ENCODE assay signal across 12 mouse cellular contexts in the genomic region with DNA sequence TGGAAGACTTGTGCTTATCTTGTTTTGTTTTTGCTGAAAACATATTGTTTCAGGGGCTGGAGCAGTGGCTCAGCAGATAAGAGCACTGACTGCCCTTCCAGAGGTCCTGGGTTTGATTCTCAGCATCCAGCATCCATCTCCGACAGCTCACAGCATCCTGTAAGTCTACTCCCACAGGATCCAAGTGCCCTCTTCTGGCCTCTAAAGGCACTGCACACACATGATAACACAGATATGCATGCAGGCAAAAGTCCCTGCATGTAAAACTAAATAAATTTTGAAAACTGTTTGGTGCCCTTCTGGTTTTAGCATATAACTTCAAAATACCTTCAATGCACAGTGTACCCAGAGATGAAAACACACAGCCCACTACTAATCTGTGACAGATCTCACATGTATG. TPM values are rescaled to one million over a fixed set of nuclear protein-coding genes. Genes with fewer than 3 reads are reported as not detected.
DNase-seq lines count a peak whose midpoint lies in the region; ATAC-seq and TF ChIP-seq lines count a peak whose summit lies in the region.
"Had no signal": no experiment of that assay in that cellular context is flagged by ENCODE, and none has a peak within 500 bp of the region (broad histone marks: within the 10 kb centered on the region; RNA-seq: fewer than 3 reads in every experiment).

No protein-coding gene starts in this region.

- no peak overlapping the region for H3K27ac ChIP-seq in forebrain, postnatal 0 days (ENCODE audit: low read depth, low read length)
- H3K27ac ChIP-seq in forebrain, embryonic 15.5 days (replicated peaks): no peak overlapping the region
- no peak overlapping the region for H3K27ac ChIP-seq in liver, embryonic 14.5 days
- H3K27ac ChIP-seq in liver, embryonic 11.5 days (ENCODE audit: low read depth, low read length): no peak overlapping the region

- H3K36me3 ChIP-seq in forebrain, postnatal 0 days (ENCODE audit: insufficient read depth): peaks cover 82% of the 10 kb centered on the region
- peaks cover 88% of the 10 kb centered on the region for H3K36me3 ChIP-seq in forebrain, embryonic 15.5 days
- H3K36me3 ChIP-seq in liver, embryonic 14.5 days (replicated peaks; ENCODE audit: control insufficient read depth, insufficient read depth, low read depth): peaks cover 39% of the 10 kb centered on the region
- H3K36me3 ChIP-seq in liver, embryonic 11.5 days (ENCODE audit: control insufficient read depth, insufficient read depth, low read length): peaks cover 46% of the 10 kb centered on the region
- peaks cover 97% of the 10 kb centered on the region for H3K36me3 ChIP-seq in E14TG2a.4 (ENCODE audit: insufficient read depth, low read length)

- H3K27me3 ChIP-seq in forebrain, postnatal 0 days (ENCODE audit: insufficient read depth, low read length): no peaks in the 10 kb centered on the region
- H3K27me3 ChIP-seq in forebrain, embryonic 15.5 days: no peaks in the 10 kb centered on the region
- H3K27me3 ChIP-seq in liver, embryonic 14.5 days (ENCODE audit: control insufficient read depth, insufficient read depth, low read length): no peaks in the 10 kb centered on the region
- no peaks in the 10 kb centered on the region for H3K27me3 ChIP-seq in liver, embryonic 11.5 days (replicated peaks; ENCODE audit: control insufficient read depth, insufficient read depth, low read length)
- no peaks in the 10 kb centered on the region for H3K27me3 ChIP-seq in E14TG2a.4 (ENCODE audit: insufficient read depth, low read length)

- no peak for ATAC-seq in forebrain, postnatal 0 days
- no peak for ATAC-seq in forebrain, embryonic 15.5 days (replicated peaks)
- ATAC-seq in liver, embryonic 14.5 days (ENCODE audit: insufficient read depth): no peak
- ATAC-seq in liver, embryonic 11.5 days (replicated peaks; ENCODE audit: low FRiP score): no peak
- ATAC-seq in erythroid progenitor cell, adult 5-6 weeks (replicated peaks; ENCODE audit: low FRiP score, poor library complexity, severe bottlenecking): peak; percentile 74

- no peak for DNase-seq in forebrain, postnatal 0 days
- no peak for DNase-seq in liver, embryonic 14.5 days (ENCODE audit: low read depth in 3 of 3, low spot score in 3 of 3)
- DNase-seq in liver, embryonic 11.5 days (ENCODE audit: low spot score): no peak
- DNase-seq in layer of hippocampus, adult 18-20 months (ENCODE audit: low spot score in 2 of 2): no peak
- DNase-seq in heart, adult 18-20 months: no peak
- DNase-seq: adrenal gland, postnatal 10 days; cerebellum, adult 9-10 months; gastrocnemius, postnatal 14 days had no signal

- H3K9ac ChIP-seq in forebrain, postnatal 0 days: no peak overlapping the region
- H3K9ac ChIP-seq in forebrain, embryonic 15.5 days (replicated peaks): no peak overlapping the region
- H3K9ac ChIP-seq in liver, embryonic 14.5 days (replicated peaks): no peak overlapping the region
- no peak overlapping the region for H3K9ac ChIP-seq in liver, embryonic 11.5 days (ENCODE audit: low read depth, low read length)

- peak; percentile 47 for TF ChIP-seq CTCF in forebrain, postnatal 0 days (IDR thresholded peaks at IDR 0.05; ENCODE audit: low read depth)
- peak; percentile 77 for TF ChIP-seq CTCF in liver, embryonic 14.5 days (IDR thresholded peaks at IDR 0.05; ENCODE audit: low read depth)
- TF ChIP-seq CTCF in E14TG2a.4 (conservative IDR thresholded peaks at IDR 0.05; ENCODE audit: low read length): peak; percentile 72

- no peaks in the 10 kb centered on the region for H3K4me1 ChIP-seq in forebrain, postnatal 0 days (ENCODE audit: insufficient read depth)
- no peaks in the 10 kb centered on the region for H3K4me1 ChIP-seq in forebrain, embryonic 15.5 days
- no peaks in the 10 kb centered on the region for H3K4me1 ChIP-seq in liver, embryonic 14.5 days (replicated peaks; ENCODE audit: control insufficient read depth in 2 of 2, insufficient read depth in 2 of 2, low read length in 1 of 2)
- H3K4me1 ChIP-seq in liver, embryonic 11.5 days (replicated peaks; ENCODE audit: control insufficient read depth, insufficient read depth, low read length): no peaks in the 10 kb centered on the region
- H3K4me1 ChIP-seq in E14TG2a.4 (replicated peaks; ENCODE audit: low read depth, low read length): peaks cover 27% of the 10 kb centered on the region

- H3K9me3 ChIP-seq in forebrain, postnatal 0 days (ENCODE audit: low read length): no peaks in the 10 kb centered on the region
- H3K9me3 ChIP-seq in forebrain, embryonic 15.5 days: no peaks in the 10 kb centered on the region
- H3K9me3 ChIP-seq in liver, embryonic 14.5 days (ENCODE audit: control insufficient read depth, low read length): no peaks in the 10 kb centered on the region
- H3K9me3 ChIP-seq in liver, embryonic 11.5 days (ENCODE audit: control insufficient read depth, low read length): no peaks in the 10 kb centered on the region
- no peaks in the 10 kb centered on the region for H3K9me3 ChIP-seq in E14TG2a.4 (ENCODE audit: low read length)

- no peak overlapping the region for H3K4me2 ChIP-seq in forebrain, postnatal 0 days (ENCODE audit: low read depth)
- H3K4me2 ChIP-seq in forebrain, embryonic 15.5 days (replicated peaks): no peak overlapping the region
- H3K4me2 ChIP-seq in liver, embryonic 14.5 days (ENCODE audit: low read depth): no peak overlapping the region
- H3K4me2 ChIP-seq in liver, embryonic 11.5 days: no peak overlapping the region

- 87% methylated on average over 1 of the region's 1 CpGs for WGBS in forebrain, postnatal 0 days
- WGBS in forebrain, embryonic 15.5 days: 91% methylated on average over 1 of the region's 1 CpGs
- WGBS in liver, embryonic 14.5 days (ENCODE audit: insufficient replicate concordance): 91% methylated on average over 1 of the region's 1 CpGs
- 90% methylated on average over 1 of the region's 1 CpGs for WGBS in liver, embryonic 11.5 days

- H3K4me3 ChIP-seq in forebrain, postnatal 0 days (ENCODE audit: low read depth, low read length): no peak overlapping the region
- H3K4me3 ChIP-seq in forebrain, embryonic 15.5 days: no peak overlapping the region
- no peak overlapping the region for H3K4me3 ChIP-seq in liver, embryonic 14.5 days (ENCODE audit: insufficient read depth in 1 of 2, low read depth in 2 of 2, low read length in 2 of 2)
- no peak overlapping the region for H3K4me3 ChIP-seq in liver, embryonic 11.5 days (ENCODE audit: low read depth, low read length)
- no peak overlapping the region for H3K4me3 ChIP-seq in E14TG2a.4 (replicated peaks; ENCODE audit: low read length)

- TF ChIP-seq EP300 in liver, embryonic 14.5 days (IDR thresholded peaks at IDR 0.05; ENCODE audit: low read depth): no peak

RNA-seq across cellular contexts. Expression of a gene that starts 15.3 kb away (rescaled TPM):
- 75.7 and 80.4 TPM in 2 replicates for total RNA-seq in forebrain, postnatal 0 days (2014; rRNA removed)
- 80.5 and 83.8 TPM in 2 replicates for polyA plus RNA-seq in forebrain, postnatal 0 days (2015; fragmentation: Nextera tagmentation; extraction: Ambion mirVana)
- polyA plus RNA-seq in forebrain, embryonic 15.5 days (2015; fragmentation: Nextera tagmentation; extraction: Ambion mirVana): 90.9 and 94.3 TPM in 2 replicates
- 12.8 and 21.9 TPM in 2 replicates for polyA plus RNA-seq in liver, embryonic 14.5 days (2012; rRNA removed)
- 46.8 and 47.1 TPM in 2 replicates for polyA plus RNA-seq in liver, embryonic 14.5 days (2014; fragmentation: Nextera tagmentation; extraction: Ambion mirVana)
- 93.1 and 97.2 TPM in 2 replicates for polyA plus RNA-seq in liver, embryonic 11.5 days (2014; fragmentation: Nextera tagmentation; extraction: Ambion mirVana)
- total RNA-seq in erythroid progenitor cell, adult 5-6 weeks (2015; ENCODE audit: low replicate concordance): 64.9 and 86.4 TPM in 2 replicates
- total RNA-seq in erythroid progenitor cell, adult 5-6 weeks (2017; ENCODE audit: low replicate concordance): 32.5 and 45.2 TPM in 2 replicates
- 10 to 100 TPM; 33.8 to 33.9 TPM for total RNA-seq in layer of hippocampus, adult 18-20 months (2021)
- total RNA-seq in heart, adult 18-20 months (2021): 10 to 100 TPM; 25.1 to 28.1 TPM

RNA-seq across cellular contexts. Expression of a gene that starts 27.1 kb away (rescaled TPM):
- not detected in 2 replicates for total RNA-seq in forebrain, postnatal 0 days (2014; rRNA removed)
- polyA plus RNA-seq in forebrain, postnatal 0 days (2015; fragmentation: Nextera tagmentation; extraction: Ambion mirVana): 0.98 TPM in 1 of 2 replicates, not detected in the other
- polyA plus RNA-seq in forebrain, embryonic 15.5 days (2015; fragmentation: Nextera tagmentation; extraction: Ambion mirVana): not detected in 2 replicates
- polyA plus RNA-seq in liver, embryonic 14.5 days (2012; rRNA removed): not detected in 2 replicates
- polyA plus RNA-seq in liver, embryonic 14.5 days (2014; fragmentation: Nextera tagmentation; extraction: Ambion mirVana): not detected in 2 replicates
- polyA plus RNA-seq in liver, embryonic 11.5 days (2014; fragmentation: Nextera tagmentation; extraction: Ambion mirVana): not detected in 2 replicates
- total RNA-seq in erythroid progenitor cell, adult 5-6 weeks (2015; ENCODE audit: low replicate concordance): not detected in 2 replicates
- total RNA-seq in erythroid progenitor cell, adult 5-6 weeks (2017; ENCODE audit: low replicate concordance): not detected in 2 replicates
- not detected for total RNA-seq in layer of hippocampus, adult 18-20 months (2021)
- not detected for total RNA-seq in heart, adult 18-20 months (2021)
- total RNA-seq: adrenal gland, postnatal 10 days; gastrocnemius, postnatal 14 days; heart, postnatal 25 days had no signal
